Mouse (Mus musculus) gastrocnemius, postnatal 25 days (tissue): ENCODE measurements at regions not wholly inside any gene's neighbourhood (a gene's known extent, or its start where the extent isn't known, plus 50 kb on each side); places are given as distances from the start of the nearest gene placed in this dataset.

Experiments
- DNase-seq: peaks from one replicate; pipeline ENCODE4 v3.0.0; 2022

GRCm38 (mm10) chr13:91274131-91274530 lies 50.4 kb upstream of the Atg10 start:
- no peak for DNase-seq

GRCm38 (mm10) chr13:91274615-91275014 lies 50.8 kb upstream of the Atg10 start:
- DNase-seq = no peak

- DNase-seq = no peak
Observed at GRCm38 (mm10) chr13:91279487-91279886, 55.7 kb upstream of the Atg10 start.

- no peak for DNase-seq
Observed at GRCm38 (mm10) chr13:91295552-91296170, 71.9 kb upstream of the Atg10 start.

GRCm38 (mm10) chr13:91296521-91297160 lies 72.9 kb upstream of the Atg10 start:
- no peak for DNase-seq

GRCm38 (mm10) chr13:91301849-91302248 lies 78.1 kb upstream of the Atg10 start:
- no peak for DNase-seq

- DNase-seq = no peak
Observed at GRCm38 (mm10) chr13:91305697-91306405, 82.1 kb upstream of the Atg10 start.

GRCm38 (mm10) chr13:91306545-91306944 lies 82.8 kb upstream of the Atg10 start:
- no peak for DNase-seq

GRCm38 (mm10) chr13:91312905-91313571 lies 89.3 kb upstream of the Atg10 start:
- DNase-seq = no peak

- DNase-seq = no peak
Observed at GRCm38 (mm10) chr13:91322331-91322730, 98.6 kb upstream of the Atg10 start.

- no peak for DNase-seq
Observed at GRCm38 (mm10) chr13:91326834-91327233, 103.1 kb upstream of the Atg10 start.

- no peak for DNase-seq
Observed at GRCm38 (mm10) chr13:91334283-91334682, 110.5 kb upstream of the Atg10 start.

- no peak for DNase-seq
Observed at GRCm38 (mm10) chr13:91344139-91344538, 115.9 kb upstream of the Ssbp2 start.

GRCm38 (mm10) chr13:91348489-91349083 lies 111.5 kb upstream of the Ssbp2 start:
- DNase-seq = no peak

- no peak for DNase-seq
Observed at GRCm38 (mm10) chr13:91352311-91352710, 107.8 kb upstream of the Ssbp2 start.

GRCm38 (mm10) chr13:91356516-91356915 lies 103.6 kb upstream of the Ssbp2 start:
- no peak for DNase-seq

- no peak for DNase-seq
Observed at GRCm38 (mm10) chr13:91360121-91360520, 100.0 kb upstream of the Ssbp2 start.

- DNase-seq = peak; percentile 86
Observed at GRCm38 (mm10) chr13:91365270-91365952, 94.7 kb upstream of the Ssbp2 start.

GRCm38 (mm10) chr13:91366540-91366939 lies 93.5 kb upstream of the Ssbp2 start:
- DNase-seq = no peak

- no peak for DNase-seq
Observed at GRCm38 (mm10) chr13:91367896-91368556, 92.1 kb upstream of the Ssbp2 start.

- no peak for DNase-seq
Observed at GRCm38 (mm10) chr13:91368664-91369063, 91.4 kb upstream of the Ssbp2 start.
